Mouse (Mus musculus): ENCODE data around the gene Myh15.

DNA sequence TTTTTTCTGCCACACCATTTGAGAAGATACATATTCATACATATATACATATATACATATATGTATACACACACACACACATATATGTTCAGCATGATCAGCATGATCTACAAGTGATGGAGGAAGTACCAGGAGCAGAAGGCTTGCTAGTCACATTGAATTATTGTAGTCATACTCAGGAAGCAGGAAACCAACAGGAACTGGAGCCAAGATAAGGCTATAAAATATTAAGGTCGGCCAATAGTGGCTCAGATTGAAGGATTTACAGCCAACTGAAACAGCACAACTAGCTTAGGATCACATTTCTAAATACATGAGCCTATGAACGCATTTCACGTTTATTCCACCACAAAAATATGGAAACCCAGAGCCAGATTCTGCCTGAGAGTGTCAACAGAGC lies 14.0 kb downstream of the Myh15 start:
- no peak for TF ChIP-seq CTCF (IDR thresholded peaks at IDR 0.05)
- no peak for TF ChIP-seq EP300 (IDR thresholded peaks at IDR 0.05)
